ENCODE assay signal across 24 mouse cellular contexts in genomic region chr8:95047884-95048680, GRCm38 (mm10). TPM values are rescaled to one million over a fixed set of nuclear protein-coding genes. Genes with fewer than 3 reads are reported as not detected.
DNase-seq lines count a peak whose midpoint lies in the region; ATAC-seq and TF ChIP-seq lines count a peak whose summit lies in the region.
"Had no signal": no experiment of that assay in that cellular context is flagged by ENCODE, and none has a peak within 500 bp of the region (broad histone marks: within the 10 kb centered on the region; RNA-seq: fewer than 3 reads in every experiment).

No protein-coding gene starts in this region.

- ATAC-seq in forebrain, postnatal 0 days: peak; percentile 43
- no peak for ATAC-seq in forebrain, embryonic 14.5 days
- ATAC-seq in midbrain, embryonic 11.5 days (ENCODE audit: low FRiP score): no peak
- ATAC-seq in midbrain, embryonic 15.5 days (replicated peaks): peak; percentile 58; the same call in 1 of the 2 replicates
- ATAC-seq in activated CD4-positive, CD25-positive, alpha-beta regulatory T cell, adult 4 months: no peak
- ATAC-seq: forebrain, embryonic 16.5 days had no signal

- no peak overlapping the region for H3K4me2 ChIP-seq in forebrain, postnatal 0 days (ENCODE audit: low read depth)
- no peak overlapping the region for H3K4me2 ChIP-seq in forebrain, embryonic 14.5 days (ENCODE audit: low read length)
- no peak overlapping the region for H3K4me2 ChIP-seq in midbrain, embryonic 11.5 days
- H3K4me2 ChIP-seq in midbrain, embryonic 15.5 days: no peak overlapping the region
- H3K4me2 ChIP-seq: embryonic facial prominence, embryonic 13.5 days; hindbrain, embryonic 14.5 days; limb, embryonic 15.5 days; lung, embryonic 15.5 days; neural tube, embryonic 13.5 days had no signal

- WGBS in forebrain, postnatal 0 days: 69% methylated on average over 6 of the region's 6 CpGs
- WGBS in forebrain, embryonic 14.5 days: 68% methylated on average over 6 of the region's 6 CpGs
- 78% methylated on average over 6 of the region's 6 CpGs for WGBS in midbrain, embryonic 10.5 days
- 69% methylated on average over 6 of the region's 6 CpGs for WGBS in midbrain, embryonic 11.5 days
- WGBS in midbrain, embryonic 15.5 days: 61% methylated on average over 6 of the region's 6 CpGs

- H3K27me3 ChIP-seq in forebrain, postnatal 0 days (ENCODE audit: insufficient read depth, low read length): no peaks in the 10 kb centered on the region
- H3K27me3 ChIP-seq in forebrain, embryonic 14.5 days (replicated peaks; ENCODE audit: control insufficient read depth, insufficient read depth, low read length): no peaks in the 10 kb centered on the region
- H3K27me3 ChIP-seq in midbrain, embryonic 10.5 days (ENCODE audit: low read depth, poor library complexity, severe bottlenecking): no peaks in the 10 kb centered on the region
- no peaks in the 10 kb centered on the region for H3K27me3 ChIP-seq in midbrain, embryonic 11.5 days (ENCODE audit: control insufficient read depth, insufficient read depth, low read length)
- no peaks in the 10 kb centered on the region for H3K27me3 ChIP-seq in midbrain, embryonic 15.5 days (replicated peaks)
- H3K27me3 ChIP-seq: embryonic facial prominence, embryonic 13.5 days; limb, embryonic 15.5 days; lung, embryonic 15.5 days; neural tube, embryonic 13.5 days had no signal

- H3K9me3 ChIP-seq in forebrain, postnatal 0 days (ENCODE audit: low read length): no peaks in the 10 kb centered on the region
- H3K9me3 ChIP-seq in forebrain, embryonic 14.5 days (replicated peaks; ENCODE audit: control insufficient read depth, low read length): no peaks in the 10 kb centered on the region
- H3K9me3 ChIP-seq in midbrain, embryonic 10.5 days (replicated peaks): no peaks in the 10 kb centered on the region
- H3K9me3 ChIP-seq in midbrain, embryonic 11.5 days (ENCODE audit: control insufficient read depth, low read length): no peaks in the 10 kb centered on the region
- H3K9me3 ChIP-seq in midbrain, embryonic 15.5 days: no peaks in the 10 kb centered on the region
- H3K9me3 ChIP-seq: embryonic facial prominence, embryonic 13.5 days; limb, embryonic 15.5 days; lung, embryonic 15.5 days; neural tube, embryonic 13.5 days had no signal

- no peak for TF ChIP-seq CTCF in forebrain, postnatal 0 days (IDR thresholded peaks at IDR 0.05; ENCODE audit: low read depth)
- TF ChIP-seq CTCF in brain, embryonic 14.5 days (IDR thresholded peaks at IDR 0.05; ENCODE audit: borderline replicate concordance, extremely low read depth, insufficient read depth, insufficient read length): no peak

- H3K9ac ChIP-seq in forebrain, postnatal 0 days: no peak overlapping the region
- H3K9ac ChIP-seq in forebrain, embryonic 14.5 days (ENCODE audit: low read length): no peak overlapping the region
- no peak overlapping the region for H3K9ac ChIP-seq in midbrain, embryonic 11.5 days (ENCODE audit: low read length)
- H3K9ac ChIP-seq in midbrain, embryonic 15.5 days: no peak overlapping the region
- H3K9ac ChIP-seq: embryonic facial prominence, embryonic 13.5 days; hindbrain, embryonic 14.5 days; limb, embryonic 15.5 days; lung, embryonic 15.5 days; neural tube, embryonic 13.5 days had no signal

- no peaks in the 10 kb centered on the region for H3K36me3 ChIP-seq in forebrain, postnatal 0 days (ENCODE audit: insufficient read depth)
- H3K36me3 ChIP-seq in forebrain, embryonic 14.5 days (ENCODE audit: control insufficient read depth, insufficient read depth, low read length): no peaks in the 10 kb centered on the region
- no peaks in the 10 kb centered on the region for H3K36me3 ChIP-seq in midbrain, embryonic 10.5 days
- no peaks in the 10 kb centered on the region for H3K36me3 ChIP-seq in midbrain, embryonic 11.5 days (ENCODE audit: control insufficient read depth, insufficient read depth, low read length)
- no peaks in the 10 kb centered on the region for H3K36me3 ChIP-seq in midbrain, embryonic 15.5 days (replicated peaks)
- H3K36me3 ChIP-seq: embryonic facial prominence, embryonic 13.5 days; limb, embryonic 15.5 days; lung, embryonic 15.5 days; neural tube, embryonic 13.5 days had no signal

- no peak overlapping the region for H3K27ac ChIP-seq in forebrain, postnatal 0 days (ENCODE audit: low read depth, low read length)
- H3K27ac ChIP-seq in forebrain, embryonic 14.5 days (ENCODE audit: low read depth, low read length): no peak overlapping the region
- H3K27ac ChIP-seq in midbrain, embryonic 10.5 days (replicated peaks): peak overlapping the region; percentile 13; the same call in 1 of the 2 replicates
- H3K27ac ChIP-seq in midbrain, embryonic 11.5 days (ENCODE audit: low read depth, low read length): no peak overlapping the region
- H3K27ac ChIP-seq in midbrain, embryonic 15.5 days: 0 out of 2 replicates have a peak overlapping the region, but pooled peaks have one; percentile 7
- H3K27ac ChIP-seq: embryonic facial prominence, embryonic 13.5 days; hindbrain, embryonic 14.5 days; kidney, postnatal 0 days; limb, embryonic 15.5 days; lung, embryonic 15.5 days; macrophage; neural tube, embryonic 13.5 days had no signal

- no peak for DNase-seq in forebrain, postnatal 0 days
- no peak for DNase-seq in forebrain, embryonic 14.5 days (ENCODE audit: low spot score)
- no peak for DNase-seq in midbrain, embryonic 10.5 days (ENCODE audit: low spot score)
- no peak for DNase-seq in midbrain, embryonic 11.5 days (ENCODE audit: low spot score, missing footprints)
- DNase-seq in brain, embryonic 14.5 days (ENCODE audit: low read depth): peak; percentile 23
- no peak for DNase-seq in lung, postnatal 4 days
- DNase-seq: cerebellum, adult 9-11 months; gastrocnemius, postnatal 36 days; kidney, adult 11 months; right cerebral cortex, postnatal 14 days; spleen, adult 18-20 months had no signal

- H3K4me3 ChIP-seq in forebrain, postnatal 0 days (ENCODE audit: low read depth, low read length): no peak overlapping the region
- H3K4me3 ChIP-seq in forebrain, embryonic 14.5 days (ENCODE audit: low read depth, low read length): no peak overlapping the region
- no peak overlapping the region for H3K4me3 ChIP-seq in midbrain, embryonic 10.5 days
- no peak overlapping the region for H3K4me3 ChIP-seq in midbrain, embryonic 11.5 days (ENCODE audit: low read depth, low read length)
- no peak overlapping the region for H3K4me3 ChIP-seq in midbrain, embryonic 15.5 days
- H3K4me3 ChIP-seq: embryonic facial prominence, embryonic 13.5 days; limb, embryonic 15.5 days; lung, embryonic 15.5 days; neural tube, embryonic 13.5 days had no signal

- no peak for TF ChIP-seq POLR2A in brain, embryonic 14.5 days (IDR thresholded peaks at IDR 0.05; ENCODE audit: borderline replicate concordance, extremely low read depth, insufficient read depth, insufficient read length, poor library complexity, severe bottlenecking)

- 0 out of 2 replicates have a peak, but pooled peaks cover 3% of the 10 kb centered on the region for H3K4me1 ChIP-seq in forebrain, postnatal 0 days (ENCODE audit: insufficient read depth)
- no peaks in the 10 kb centered on the region for H3K4me1 ChIP-seq in forebrain, embryonic 14.5 days (ENCODE audit: control insufficient read depth, insufficient read depth, low read length)
- H3K4me1 ChIP-seq in midbrain, embryonic 10.5 days: peaks cover 24% of the 10 kb centered on the region
- H3K4me1 ChIP-seq in midbrain, embryonic 11.5 days (ENCODE audit: control insufficient read depth, insufficient read depth, low read length): peaks cover 5% of the 10 kb centered on the region; the same call in 1 of the 2 replicates
- H3K4me1 ChIP-seq in midbrain, embryonic 15.5 days: peaks cover 13% of the 10 kb centered on the region
- H3K4me1 ChIP-seq: embryonic facial prominence, embryonic 13.5 days had no signal

RNA-seq across cellular contexts. Expression of gene Drc7, which starts 6.8 kb away (rescaled TPM):
- total RNA-seq in forebrain, postnatal 0 days (2014; rRNA removed): 1.9 and 4.4 TPM in 2 replicates
- polyA plus RNA-seq in forebrain, postnatal 0 days (2015; fragmentation: Nextera tagmentation; extraction: Ambion mirVana): 2.1 and 3.7 TPM in 2 replicates
- polyA plus RNA-seq in forebrain, embryonic 14.5 days (2014; fragmentation: Nextera tagmentation; extraction: Ambion mirVana): 0.71 and 1.2 TPM in 2 replicates
- polyA plus RNA-seq in midbrain, embryonic 10.5 days (2016; fragmentation: Nextera tagmentation; extraction: Ambion mirVana): 0.11 and 0.14 TPM in 2 replicates
- polyA plus RNA-seq in midbrain, embryonic 11.5 days (2014; fragmentation: Nextera tagmentation; extraction: Ambion mirVana): 0.14 TPM in 1 of 2 replicates, not detected in the other
- 2.0 and 4.2 TPM in 2 replicates for polyA plus RNA-seq in brain, embryonic 14.5 days (2012; rRNA removed)
- polyA plus RNA-seq in midbrain, embryonic 15.5 days (2015; fragmentation: Nextera tagmentation; extraction: Ambion mirVana): 1.5 and 1.9 TPM in 2 replicates
- polyA plus RNA-seq in activated CD4-positive, CD25-positive, alpha-beta regulatory T cell, adult 4 months (2017; shearing (Covaris generic)): not detected
- total RNA-seq: adrenal gland, adult 18-20 months; adrenal gland, postnatal 4 days; gastrocnemius, postnatal 36 days; monocyte, adult 5-6 weeks had no signal
- polyA plus RNA-seq: kidney, postnatal 0 days; macrophage had no signal

RNA-seq across cellular contexts. Expression of gene Adgrg3, which starts 30.6 kb away (rescaled TPM):
- 0.67 and 1.2 TPM in 2 replicates for total RNA-seq in forebrain, postnatal 0 days (2014; rRNA removed)
- 0.47 and 0.69 TPM in 2 replicates for polyA plus RNA-seq in forebrain, postnatal 0 days (2015; fragmentation: Nextera tagmentation; extraction: Ambion mirVana)
- polyA plus RNA-seq in forebrain, embryonic 14.5 days (2014; fragmentation: Nextera tagmentation; extraction: Ambion mirVana): 1.2 TPM in 2 replicates
- polyA plus RNA-seq in midbrain, embryonic 10.5 days (2016; fragmentation: Nextera tagmentation; extraction: Ambion mirVana): 3.8 and 3.9 TPM in 2 replicates
- polyA plus RNA-seq in midbrain, embryonic 11.5 days (2014; fragmentation: Nextera tagmentation; extraction: Ambion mirVana): 2.6 and 2.8 TPM in 2 replicates
- polyA plus RNA-seq in brain, embryonic 14.5 days (2012; rRNA removed): 2.1 and 3.0 TPM in 2 replicates
- 0.88 and 1.3 TPM in 2 replicates for polyA plus RNA-seq in midbrain, embryonic 15.5 days (2015; fragmentation: Nextera tagmentation; extraction: Ambion mirVana)
- polyA plus RNA-seq in activated CD4-positive, CD25-positive, alpha-beta regulatory T cell, adult 4 months (2017; shearing (Covaris generic)): under 1 TPM; 0.21 to 0.41 TPM

RNA-seq across cellular contexts. Expression of gene Katnb1, which starts 32.9 kb away (rescaled TPM):
- total RNA-seq in forebrain, postnatal 0 days (2014; rRNA removed): 43.9 and 50.6 TPM in 2 replicates
- polyA plus RNA-seq in forebrain, postnatal 0 days (2015; fragmentation: Nextera tagmentation; extraction: Ambion mirVana): 44.7 and 49.5 TPM in 2 replicates
- 26.2 and 37.0 TPM in 2 replicates for polyA plus RNA-seq in forebrain, embryonic 14.5 days (2014; fragmentation: Nextera tagmentation; extraction: Ambion mirVana)
- 32.0 and 34.2 TPM in 2 replicates for polyA plus RNA-seq in midbrain, embryonic 10.5 days (2016; fragmentation: Nextera tagmentation; extraction: Ambion mirVana)
- 27.8 and 30.9 TPM in 2 replicates for polyA plus RNA-seq in midbrain, embryonic 11.5 days (2014; fragmentation: Nextera tagmentation; extraction: Ambion mirVana)
- 56.2 and 67.2 TPM in 2 replicates for polyA plus RNA-seq in brain, embryonic 14.5 days (2012; rRNA removed)
- 49.5 and 49.8 TPM in 2 replicates for polyA plus RNA-seq in midbrain, embryonic 15.5 days (2015; fragmentation: Nextera tagmentation; extraction: Ambion mirVana)
- 10 to 100 TPM; 10.8 to 14.4 TPM for polyA plus RNA-seq in activated CD4-positive, CD25-positive, alpha-beta regulatory T cell, adult 4 months (2017; shearing (Covaris generic))

Comparison
In these comparisons a context has a peak if more than half of its experiments do, and no peak if none do; other contexts are left out.
1. ATAC-seq: peak in forebrain, postnatal 0 days (single experiment) and midbrain, embryonic 15.5 days (single experiment); none in forebrain, embryonic 14.5 days (single experiment), midbrain, embryonic 11.5 days (single experiment) and activated CD4-positive, CD25-positive, alpha-beta regulatory T cell, adult 4 months (single experiment).
2. H3K27ac ChIP-seq: peak in midbrain, embryonic 10.5 days (single experiment) and midbrain, embryonic 15.5 days (single experiment); none in forebrain, postnatal 0 days (single experiment), forebrain, embryonic 14.5 days (single experiment) and midbrain, embryonic 11.5 days (single experiment).